Mouse (Mus musculus) cerebellum, adult 9-10 months (tissue): ENCODE measurements around the gene Gm10799.
"Not testable (repeated sequence)": the region's sequence is repeated elsewhere in the genome, so short reads cannot be mapped to it uniquely, and the experiment has no call there.

Source experiments
- DNase-seq: peaks from one replicate; pipeline ENCODE4 v3.0.0; 2022

The Gm10799 gene

GRCm38 (mm10) chr2:104068450-104068849 is at the start of gene Gm10799:
Gene Gm10799, minus strand, starts transcription at chr2:104068550.
- not testable (repeated sequence) for DNase-seq

DNA sequence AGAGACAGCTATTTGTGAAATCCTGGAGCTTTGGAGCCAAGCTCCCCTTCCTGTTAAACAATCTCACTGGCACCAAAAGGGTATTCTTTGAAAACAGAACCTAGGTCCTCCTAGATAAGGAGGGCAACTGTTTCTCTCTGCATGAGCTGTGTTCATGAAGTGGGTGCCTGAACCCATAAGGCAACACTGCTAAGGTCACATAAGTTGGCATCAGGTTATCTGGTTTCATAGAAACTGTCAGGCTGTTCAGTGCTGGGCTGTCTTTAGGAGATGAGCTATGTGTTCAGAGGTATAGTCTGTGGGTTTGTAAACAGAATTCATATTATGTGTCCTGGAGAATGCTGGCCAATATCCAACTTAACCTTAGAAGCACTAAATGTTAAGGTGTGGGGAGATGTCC is 48.8 kb upstream of the Gm10799 start:
- DNase-seq: not testable (repeated sequence)

- no peak for DNase-seq
Measured at GRCm38 (mm10) chr2:104114898-104115297, 46.5 kb upstream of the Gm10799 start.

DNA sequence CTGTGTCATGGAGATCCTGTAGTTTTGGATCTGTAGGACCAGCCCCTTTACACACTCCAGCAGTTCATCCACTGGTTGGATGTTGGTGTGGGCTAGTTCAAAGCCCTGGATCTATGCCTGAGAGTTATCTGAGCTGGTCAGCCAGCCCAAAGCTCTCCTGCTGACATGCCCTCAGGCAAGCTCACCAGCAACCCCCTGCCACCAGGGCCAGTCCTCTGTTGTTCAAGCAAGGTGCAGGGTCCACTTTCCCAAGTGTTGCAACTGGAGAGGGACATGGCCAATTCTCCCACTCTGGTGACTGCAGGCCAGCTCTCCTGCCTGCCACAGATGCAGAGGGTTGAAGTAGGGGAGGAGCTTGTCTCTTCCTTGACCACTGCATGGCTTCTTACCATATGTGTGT is 45.2 kb upstream of the Gm10799 start:
- DNase-seq: not testable (repeated sequence)

DNA sequence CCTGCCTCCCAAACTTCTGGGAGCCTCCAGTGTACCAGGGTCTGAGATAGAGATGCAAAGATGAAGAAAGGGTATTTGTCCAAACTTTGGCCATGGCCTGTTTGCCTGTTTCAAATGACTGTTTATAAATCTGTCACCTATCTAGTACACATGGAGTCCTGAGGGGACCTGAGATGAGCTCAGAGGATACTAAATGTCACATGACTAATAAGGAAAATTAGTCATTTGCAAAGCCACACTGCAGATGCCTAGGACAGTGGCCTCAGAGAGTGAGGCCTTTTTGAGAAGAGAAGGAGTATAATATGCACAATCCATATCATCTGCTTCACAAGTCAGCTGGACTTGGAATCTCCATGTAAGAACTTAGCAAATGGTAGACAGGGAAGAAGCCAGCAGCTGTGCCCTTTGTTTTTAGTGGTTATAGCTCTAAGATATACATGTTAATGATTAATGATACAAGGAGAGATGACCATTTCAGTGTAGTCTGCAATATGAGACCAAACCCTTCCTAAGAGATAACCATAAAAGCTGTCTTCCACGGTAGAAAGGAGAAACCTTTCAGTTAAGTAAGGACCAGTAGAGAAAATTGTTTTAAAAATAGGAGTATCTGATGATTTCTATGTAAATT is 42.9 kb upstream of the Gm10799 start:
- DNase-seq: not testable (repeated sequence)

DNA sequence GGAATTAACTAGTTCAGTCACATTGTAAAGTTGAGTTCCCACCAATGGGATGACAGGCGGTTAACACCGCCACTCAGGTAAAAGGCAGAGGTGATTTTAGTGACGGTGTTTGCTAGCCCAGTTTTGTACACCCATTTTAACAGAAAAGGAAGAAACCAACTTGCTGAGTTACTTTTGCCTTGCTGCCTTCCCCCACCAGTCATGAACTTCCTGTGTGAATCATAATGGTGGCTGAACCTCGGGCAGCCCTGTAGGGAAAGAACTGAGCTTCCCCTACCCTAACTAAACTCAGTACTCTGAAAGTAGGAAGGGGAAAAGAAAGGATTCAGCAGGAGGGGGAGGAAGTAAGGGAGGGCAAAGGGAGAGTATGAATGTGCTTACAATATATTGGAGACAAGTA is 41.7 kb upstream of the Gm10799 start:
- DNase-seq: no peak

DNA sequence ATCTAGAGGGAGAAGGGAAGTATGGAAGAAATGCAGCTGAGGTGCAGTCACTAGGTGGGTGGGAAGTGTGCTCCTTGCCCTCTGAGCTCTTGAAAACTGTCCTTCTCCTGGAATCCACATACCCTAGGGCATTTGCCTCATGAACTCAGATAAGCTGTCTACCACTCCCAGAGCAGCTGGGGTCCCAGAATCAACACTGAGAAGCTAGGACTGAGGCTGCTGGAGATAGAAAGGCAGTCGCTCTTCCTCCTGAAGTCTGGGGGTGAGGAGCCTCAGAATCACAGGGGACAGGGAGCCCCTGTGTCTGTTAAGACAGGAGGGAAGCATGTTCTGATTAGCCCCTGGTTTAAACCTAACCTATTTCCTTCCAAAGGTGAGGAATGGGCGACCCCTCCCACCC is 41.2 kb upstream of the Gm10799 start:
- DNase-seq: no peak

- DNase-seq: not testable (repeated sequence)
Measured at GRCm38 (mm10) chr2:104109021-104109420, 40.7 kb upstream of the Gm10799 start.

GRCm38 (mm10) chr2:104104800-104105199 is 36.5 kb upstream of the Gm10799 start:
- no peak for DNase-seq

- no peak for DNase-seq
Measured at GRCm38 (mm10) chr2:104099946-104100345, 31.6 kb upstream of the Gm10799 start.

DNA sequence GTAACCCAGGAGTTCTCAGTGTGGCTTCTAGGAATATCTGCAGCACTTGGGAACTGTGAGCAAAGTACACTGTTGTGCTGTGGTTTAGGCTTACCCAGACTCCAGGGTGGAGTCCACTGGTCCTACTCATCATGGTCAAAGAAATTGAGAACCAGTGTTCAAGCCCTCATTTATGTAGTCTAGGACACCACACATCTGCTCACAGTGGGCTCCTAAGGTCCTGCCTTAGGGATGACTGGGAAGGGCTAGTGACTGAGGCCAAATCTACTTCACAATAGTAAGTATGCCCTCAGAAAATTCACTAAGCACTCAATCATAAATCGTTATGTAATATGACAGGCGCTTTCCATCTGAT is 30.9 kb upstream of the Gm10799 start:
- no peak for DNase-seq

- DNase-seq: no peak
Measured at GRCm38 (mm10) chr2:104098529-104099230, 30.3 kb upstream of the Gm10799 start.

DNA sequence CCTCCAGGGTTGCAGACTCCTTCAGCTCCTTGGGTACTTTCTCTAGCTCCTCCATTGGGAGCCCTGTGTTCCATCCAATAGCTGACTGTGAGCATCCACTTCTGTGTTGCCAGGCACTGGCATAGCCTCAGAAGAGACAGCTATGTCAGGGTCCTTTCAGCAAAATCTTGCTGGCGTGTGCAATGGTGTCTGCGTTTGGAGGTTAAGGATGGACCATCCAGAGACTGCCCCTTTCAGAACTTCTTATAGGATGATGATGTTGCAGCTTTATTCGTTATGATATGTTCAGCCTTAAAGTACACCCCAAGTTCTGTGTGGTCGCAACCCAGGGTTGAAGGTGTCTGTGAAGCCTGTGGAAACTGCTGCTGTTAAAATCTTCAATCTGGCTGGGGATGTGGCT is 29.0 kb upstream of the Gm10799 start:
- DNase-seq: not testable (repeated sequence)

DNA sequence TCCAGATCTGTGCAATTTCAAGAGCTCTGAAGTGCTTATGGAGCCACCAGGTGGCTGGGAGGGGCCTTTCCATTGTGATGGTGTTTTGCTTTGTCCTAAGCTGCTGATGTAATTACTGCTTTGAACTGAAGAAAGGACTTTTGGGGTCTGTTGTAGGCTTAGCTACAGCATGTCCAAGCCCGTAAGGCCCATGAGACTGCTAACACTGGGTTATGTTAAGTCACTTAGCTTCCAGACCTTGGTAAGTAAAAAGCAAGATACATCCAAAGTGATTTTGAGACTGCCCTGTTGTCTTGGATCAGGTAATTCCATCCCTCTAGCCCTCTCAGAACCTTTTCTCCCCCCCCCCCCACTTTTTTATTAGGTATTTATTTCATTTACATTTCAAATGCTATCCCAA is 28.4 kb upstream of the Gm10799 start:
- DNase-seq: not testable (repeated sequence)

- DNase-seq: no peak
Measured at GRCm38 (mm10) chr2:104096256-104096655, 27.9 kb upstream of the Gm10799 start.

- DNase-seq: peak; percentile 80
Measured at GRCm38 (mm10) chr2:104095741-104096213, 27.4 kb upstream of the Gm10799 start, which contains the start of gene Cd59a. Gene Cd59a, plus strand, starts transcription at chr2:104095801.

- no peak for DNase-seq
Measured at GRCm38 (mm10) chr2:104093305-104093704, 25.0 kb upstream of the Gm10799 start.

DNA sequence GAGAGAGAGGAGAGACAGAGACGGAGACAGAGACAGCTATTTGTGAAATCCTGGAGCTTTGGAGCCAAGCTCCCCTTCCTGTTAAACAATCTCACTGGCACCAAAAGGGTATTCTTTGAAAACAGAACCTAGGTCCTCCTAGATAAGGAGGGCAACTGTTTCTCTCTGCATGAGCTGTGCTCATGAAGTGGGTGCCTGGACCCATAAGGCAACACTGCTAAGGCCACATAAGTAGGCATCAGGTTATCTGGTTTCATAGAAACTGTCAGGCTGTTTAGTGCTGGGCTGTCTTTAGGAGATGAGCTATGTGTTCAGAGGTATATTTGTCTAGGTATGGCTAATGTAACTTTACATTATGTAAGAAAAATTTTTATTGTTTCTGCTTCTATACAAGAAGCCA is 19.2 kb upstream of the Gm10799 start:
- DNase-seq: not testable (repeated sequence)

DNA sequence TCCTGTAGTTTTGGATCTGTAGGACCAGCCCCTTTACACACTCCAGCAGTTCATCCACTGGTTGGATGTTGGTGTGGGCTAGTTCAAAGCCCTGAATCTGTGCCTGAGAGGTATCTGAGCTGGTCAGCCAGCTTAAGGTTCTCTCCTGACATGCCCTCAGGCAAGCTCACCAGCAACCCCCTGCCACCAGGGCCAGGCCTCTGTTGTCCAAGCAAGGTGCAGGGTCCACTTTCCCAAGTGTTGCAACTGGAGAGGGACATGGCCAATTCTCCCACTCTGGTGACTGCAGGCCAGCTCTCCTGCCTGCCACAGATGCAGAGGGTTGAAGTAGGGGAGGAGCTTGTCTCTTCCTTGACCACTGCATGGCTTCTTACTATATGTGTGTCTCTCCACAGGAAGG is 15.7 kb upstream of the Gm10799 start:
- DNase-seq: not testable (repeated sequence)

DNA sequence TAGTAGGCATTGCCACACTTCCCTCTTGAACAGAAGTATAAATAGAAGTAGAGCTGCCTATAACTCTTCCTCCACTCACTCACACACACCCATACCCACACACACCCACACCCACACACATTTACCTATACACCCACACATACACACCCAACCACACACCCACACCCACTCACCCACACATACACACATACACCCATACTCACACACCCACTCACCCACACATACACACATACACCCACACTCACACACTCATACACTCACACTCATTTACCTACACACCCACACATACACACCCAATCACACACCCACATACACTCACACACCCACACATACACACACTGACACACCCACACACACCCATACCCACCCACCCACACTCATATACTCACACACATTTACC is 14.1 kb upstream of the Gm10799 start:
- DNase-seq: no peak

GRCm38 (mm10) chr2:104081436-104082050 is 13.2 kb upstream of the Gm10799 start:
- DNase-seq: not testable (repeated sequence)

- not testable (repeated sequence) for DNase-seq
Measured at GRCm38 (mm10) chr2:104078285-104078684, 9.9 kb upstream of the Gm10799 start.

DNA sequence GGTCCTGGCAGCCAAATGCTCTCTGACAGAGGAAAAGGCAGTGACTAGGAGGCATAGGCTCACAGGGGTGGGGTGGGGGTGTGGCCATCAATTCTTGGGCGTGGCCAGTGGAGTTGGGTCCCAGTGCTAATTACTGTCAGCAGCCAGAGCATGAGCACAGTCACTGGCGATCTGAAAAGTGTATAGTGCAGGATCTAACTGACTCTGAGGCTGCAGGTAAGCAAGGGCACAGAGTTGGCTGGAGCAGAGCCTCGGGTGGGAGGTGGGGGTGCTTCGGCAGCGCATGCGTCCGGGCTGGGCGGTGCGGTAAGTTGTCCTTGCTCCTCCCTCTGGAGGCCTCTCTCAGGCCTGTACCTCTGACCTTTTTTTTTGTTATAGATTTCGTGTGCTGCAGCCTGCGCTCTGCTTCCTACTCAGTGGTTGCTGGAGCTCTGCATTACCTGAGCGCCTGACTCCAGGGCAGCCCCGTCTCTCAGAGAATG is 1.4 kb upstream of the Gm10799 start, which contains the start of gene Cd59b:
Cd59b (plus strand) TSS at position 146 of the 482 bp plus-strand sequence.
- peak; percentile 45 for DNase-seq

GRCm38 (mm10) chr2:104065526-104065925 is 2.8 kb downstream of the Gm10799 start, which contains the start of gene Gm10912:
Gene Gm10912, plus strand, starts transcription at chr2:104065826.
- DNase-seq: not testable (repeated sequence)
